Mouse (Mus musculus) lung, adult 2 months (tissue): Measurements from ENCODE around the gene Samd15. TPM values are rescaled to one million over a fixed set of nuclear protein-coding genes. Genes with fewer than 3 reads are reported as not detected.
"Not testable (repeated sequence)": the region's sequence is repeated elsewhere in the genome, so short reads cannot be mapped to it uniquely, and the experiment has no call there.

Experiments used
- DNase-seq: peaks from one replicate; pipeline ENCODE4 v3.0.0; 2022
- H3K4me1 ChIP-seq: fragments of 200-500 bp; 2 replicates; pipeline ENCODE4 v1.6.1; 2011; ENCODE audit warnings: low read length; ENCODE audit not compliant: control insufficient read depth, insufficient read depth
- H3K4me3 ChIP-seq: fragments of 200-500 bp; replicated peaks from 2 replicates; pipeline ENCODE3; 2011; ENCODE audit warnings: low read depth, mild to moderate bottlenecking, control low read depth, low read length; ENCODE audit errors: extremely low read depth
- CTCF ChIP-seq: fragments of 200-500 bp; IDR thresholded peaks from 2 replicates; pipeline ENCODE4 v1.5.1; 2011; ENCODE audit warnings: mild to moderate bottlenecking, low read length, control low read depth; ENCODE audit not compliant: insufficient read depth
- POLR2A ChIP-seq: fragments of 200-500 bp; IDR thresholded peaks from 2 replicates; pipeline ENCODE4 v1.6.1; 2011; ENCODE audit warnings: low read depth, mild to moderate bottlenecking, control low read depth, low read length, borderline replicate concordance; ENCODE audit errors: extremely low read depth
- WGBS: fragments of 180-500 bp; shearing (Covaris S2); methylation state at CpG from one replicate; pipeline ENCODE4 v1.1.7; 2018; 5-methylcytosine and 5-hydroxymethylcytosine counted together
- polyA plus RNA-seq: library from polyadenylated mRNA; depleted of rRNA; stranded (reverse); fragments of >200 nt; gene quantifications from 2 replicates; pipeline ENCODE4 v1.2.3, GENCODE M21; 2012

The Samd15 gene
- polyA plus RNA-seq, 1 experiment: not detected

DNA sequence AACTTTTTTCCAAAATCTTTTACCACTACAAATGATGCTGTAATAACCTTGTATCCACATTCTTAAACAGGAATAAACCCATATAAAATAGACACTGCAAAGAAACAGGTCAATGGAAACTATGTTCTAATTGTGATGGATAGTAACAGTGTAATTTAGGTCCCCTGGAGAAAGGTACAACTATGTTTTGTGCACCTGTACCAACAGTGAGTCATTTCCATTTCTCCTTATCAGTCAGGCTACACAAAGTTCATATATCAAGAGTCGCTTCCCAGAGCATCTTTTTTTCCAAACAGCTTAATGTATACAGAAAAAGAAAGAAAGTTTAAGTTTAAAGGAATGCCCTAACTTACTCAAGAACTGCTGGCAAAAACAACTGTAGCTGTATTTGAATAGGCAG is 4.5 kb upstream of the Samd15 start:
- 0 out of 2 replicates have a peak, but pooled peaks cover 4% of the 10 kb centered on the region for H3K4me1 ChIP-seq
- TF ChIP-seq POLR2A (no peak), CTCF (no peak)
- 44% methylated on average over 1 of the region's 1 CpGs for WGBS
- DNase-seq: no peak
- H3K4me3 ChIP-seq: no peak overlapping the region

GRCm38 (mm10) chr12:87196310-87196709 is 3.2 kb upstream of the Samd15 start:
- 0 out of 2 replicates have a peak, but pooled peaks cover 4% of the 10 kb centered on the region for H3K4me1 ChIP-seq
- no peak for DNase-seq
- TF ChIP-seq CTCF (no peak), POLR2A (no peak)
- H3K4me3 ChIP-seq: no peak overlapping the region

- 0 out of 2 replicates have a peak, but pooled peaks cover 4% of the 10 kb centered on the region for H3K4me1 ChIP-seq
- no peak for DNase-seq
- H3K4me3 ChIP-seq: peak overlapping the region; percentile 6
- 64% methylated on average over 6 of the region's 6 CpGs for WGBS
- TF ChIP-seq CTCF (no peak), POLR2A (no peak)
Observed at GRCm38 (mm10) chr12:87198792-87199191, 731 bp upstream of the Samd15 start.

DNA sequence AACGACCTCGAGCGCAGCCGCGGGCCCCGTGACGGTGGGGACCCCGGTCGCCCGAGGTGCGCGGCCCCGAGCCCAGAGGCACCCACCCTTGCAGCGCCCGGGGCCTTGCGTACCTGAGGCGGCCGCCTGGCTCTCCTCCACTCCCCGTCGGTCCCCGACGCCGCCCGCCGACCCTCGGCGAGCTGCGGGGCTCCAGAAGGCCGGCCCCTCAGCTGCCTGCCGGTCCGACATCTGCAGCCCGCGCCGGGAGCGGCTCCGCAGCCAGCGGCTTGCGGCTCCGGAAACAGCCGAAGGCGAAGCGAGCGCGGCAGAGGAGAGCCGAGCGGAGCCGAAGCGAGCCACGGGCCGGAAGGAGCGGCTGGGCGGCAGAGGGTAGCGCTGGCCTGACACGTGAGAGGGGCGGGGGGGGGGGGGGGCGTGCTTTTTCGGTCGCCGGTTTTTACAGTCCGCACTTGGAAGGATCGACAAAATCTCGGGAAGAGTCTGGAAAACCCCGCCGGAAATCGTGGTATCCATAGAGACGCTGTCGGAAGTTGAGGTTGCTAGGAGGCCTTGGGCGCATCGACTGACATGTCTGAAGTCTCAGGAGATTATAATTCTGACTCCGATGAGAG is 557 bp downstream of the Samd15 start, which contains the start of gene Tmed8:
TSS of gene Tmed8 (minus strand) at position 482 of the 614 bp plus-strand sequence.
- under 1% methylated on average over 70 of the region's 70 CpGs for WGBS
- TF ChIP-seq POLR2A: no peak
- no peak for TF ChIP-seq CTCF
- DNase-seq: peak; percentile 69
- H3K4me3 ChIP-seq: peak within 1 kb of the TSS; percentile 84
- 0 out of 2 replicates have a peak, but pooled peaks cover 4% of the 10 kb centered on the region for H3K4me1 ChIP-seq

GRCm38 (mm10) chr12:87201694-87202093 is 2.2 kb downstream of the Samd15 start:
- H3K4me1 ChIP-seq: 0 out of 2 replicates have a peak, but pooled peaks cover 4% of the 10 kb centered on the region
- WGBS: 61% methylated on average over 5 of the region's 5 CpGs
- no peak for DNase-seq
- no peak overlapping the region for H3K4me3 ChIP-seq
- no peak for TF ChIP-seq POLR2A
- no peak for TF ChIP-seq CTCF

DNA sequence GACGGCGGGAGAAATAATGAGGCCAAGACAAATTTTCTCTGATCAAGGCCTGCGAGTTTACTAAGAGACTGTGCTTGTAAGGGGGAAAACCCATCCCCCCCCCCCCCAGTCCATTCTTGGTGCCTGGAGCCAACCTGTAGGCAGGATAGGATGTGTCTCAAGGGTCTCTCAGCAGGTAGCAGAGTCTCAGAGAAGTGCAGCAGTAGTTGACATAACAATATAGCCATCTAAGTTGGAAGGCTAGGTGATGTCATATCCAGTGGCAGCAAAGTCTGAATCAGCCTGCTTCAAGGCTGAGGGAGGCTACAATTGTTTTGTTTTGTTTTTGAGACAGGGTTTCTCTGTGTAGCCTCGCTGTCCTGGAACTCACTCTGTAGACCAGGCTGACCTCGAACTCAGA is 6.3 kb downstream of the Samd15 start:
- 91% methylated on average over 5 of the region's 5 CpGs for WGBS
- DNase-seq, H3K4me3 ChIP-seq, H3K4me1 ChIP-seq: not testable (repeated sequence)

- no peak for DNase-seq
- TF ChIP-seq POLR2A (no peak), CTCF (no peak)
Observed at GRCm38 (mm10) chr12:87212844-87213606, 13.5 kb downstream of the Samd15 start.

DNA sequence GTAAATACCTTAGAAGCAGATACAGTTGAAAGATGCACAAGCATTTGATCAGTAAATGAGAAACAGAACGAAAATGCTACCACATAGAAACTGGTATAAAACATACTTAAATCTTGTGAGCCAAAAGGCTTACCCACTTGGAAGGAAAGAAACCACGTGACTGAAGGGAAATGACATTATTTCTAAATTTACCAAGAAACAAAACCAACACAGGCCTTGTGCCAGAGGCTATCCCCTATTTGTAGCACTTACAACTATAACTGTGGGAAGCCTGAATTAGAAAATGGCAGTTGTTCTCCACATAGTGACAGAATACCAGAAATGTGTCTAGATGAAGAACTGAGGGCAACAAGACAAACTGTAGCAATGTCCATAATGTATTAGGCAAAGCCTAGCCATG is 16.5 kb downstream of the Samd15 start:
- WGBS: 54% methylated on average over 2 of the region's 2 CpGs
- H3K4me1 ChIP-seq: no peaks in the 10 kb centered on the region
- no peak for DNase-seq
- TF ChIP-seq CTCF: no peak
- no peak for TF ChIP-seq POLR2A
- H3K4me3 ChIP-seq: no peak overlapping the region

More at GRCm38 (mm10) chr12:87212844-87213606, 13.5 kb downstream of the Samd15 start:
- WGBS: 47% methylated on average over 2 of the region's 2 CpGs
- Histone ChIP-seq H3K4me1 (no peaks in the 10 kb centered on the region), H3K4me3 (no peak overlapping the region)

- DNase-seq: no peak
- Histone ChIP-seq H3K4me3 (no peak overlapping the region), H3K4me1 (no peaks in the 10 kb centered on the region)
- no peak for TF ChIP-seq CTCF
- TF ChIP-seq POLR2A: no peak
Observed at GRCm38 (mm10) chr12:87217596-87217995, 18.1 kb downstream of the Samd15 start.

DNA sequence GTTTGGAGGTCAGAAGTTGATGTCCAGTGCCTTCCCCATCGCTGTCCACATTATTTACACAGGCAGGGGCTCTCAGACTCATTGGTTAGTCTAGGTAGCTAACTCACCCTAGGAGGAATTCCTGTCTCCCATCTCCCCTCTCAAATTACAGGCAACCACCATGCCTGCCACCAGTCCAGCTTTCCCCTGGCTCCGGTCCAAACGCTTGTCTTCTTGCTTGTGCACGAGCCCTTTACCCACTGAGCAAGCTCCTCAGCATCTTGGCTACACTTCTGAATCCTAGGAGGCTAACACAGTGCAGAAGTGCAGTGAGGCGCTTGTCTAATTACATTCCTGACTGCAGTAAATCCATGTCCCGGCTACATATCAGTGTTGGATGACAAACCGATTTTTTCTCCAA is 19.8 kb downstream of the Samd15 start:
- 51% methylated on average over 7 of the region's 7 CpGs for WGBS
- Histone ChIP-seq H3K4me1 (no peaks in the 10 kb centered on the region), H3K4me3 (no peak overlapping the region)
- TF ChIP-seq CTCF (no peak), POLR2A (no peak)
- DNase-seq: no peak

DNA sequence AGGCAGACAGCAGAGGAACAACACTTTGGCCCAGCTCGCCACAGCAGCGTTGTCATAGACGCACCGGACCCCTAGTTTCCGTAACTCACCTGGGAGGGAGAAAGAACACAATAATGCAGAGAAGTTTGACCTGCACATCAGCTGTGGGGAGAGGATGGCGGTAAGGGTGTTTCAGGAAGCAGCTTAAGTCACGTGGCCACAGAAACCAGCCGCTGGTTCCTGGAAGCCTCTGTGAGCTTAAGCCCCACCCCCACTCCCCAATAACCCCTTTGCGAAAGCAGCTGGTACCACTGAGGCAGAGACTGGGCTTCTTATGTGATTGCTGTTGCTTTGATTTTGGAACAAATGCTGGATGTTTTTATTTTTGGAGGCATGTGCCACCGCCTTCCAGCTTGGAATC is 25.4 kb downstream of the Samd15 start:
- DNase-seq: no peak
- TF ChIP-seq POLR2A: no peak
- Histone ChIP-seq H3K4me1 (no peaks in the 10 kb centered on the region), H3K4me3 (no peak overlapping the region)
- 62% methylated on average over 10 of the region's 10 CpGs for WGBS
